Mouse (Mus musculus): ENCODE data around the gene Sectm1a. TPM values are rescaled to one million over a fixed set of nuclear protein-coding genes. Genes with fewer than 3 reads are reported as not detected.

Gene Sectm1a
- not detected for polyA plus RNA-seq (2014; fragmentation: Illumina TruSeq; extraction: RNeasy Lipid Tissue Mini Kit (QIAGEN cat#74804); ENCODE audit: low read depth, low replicate concordance)

DNA sequence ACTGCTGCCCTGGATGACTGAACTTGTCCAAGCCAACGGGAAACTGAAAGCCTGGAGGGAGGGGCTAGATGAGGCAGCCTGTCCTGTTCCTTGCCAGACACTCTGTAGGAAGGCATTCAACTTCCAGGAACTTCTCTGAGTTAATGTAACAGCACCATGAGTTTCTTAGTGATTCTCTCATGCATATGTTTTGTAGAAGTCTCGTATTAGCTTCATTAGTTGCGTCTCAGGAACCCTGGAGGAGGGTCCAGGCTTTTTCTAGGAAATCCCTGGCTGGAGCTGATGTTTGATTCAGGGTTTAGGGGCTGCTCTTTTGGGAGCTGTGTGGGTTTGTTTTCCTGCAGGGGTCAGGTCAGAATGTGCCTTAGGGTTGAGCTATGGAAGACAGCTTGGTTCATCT is at the start of gene Sectm1a:
Sectm1a (minus strand) TSS at position 101 of the 400 bp plus-strand sequence.

DNA sequence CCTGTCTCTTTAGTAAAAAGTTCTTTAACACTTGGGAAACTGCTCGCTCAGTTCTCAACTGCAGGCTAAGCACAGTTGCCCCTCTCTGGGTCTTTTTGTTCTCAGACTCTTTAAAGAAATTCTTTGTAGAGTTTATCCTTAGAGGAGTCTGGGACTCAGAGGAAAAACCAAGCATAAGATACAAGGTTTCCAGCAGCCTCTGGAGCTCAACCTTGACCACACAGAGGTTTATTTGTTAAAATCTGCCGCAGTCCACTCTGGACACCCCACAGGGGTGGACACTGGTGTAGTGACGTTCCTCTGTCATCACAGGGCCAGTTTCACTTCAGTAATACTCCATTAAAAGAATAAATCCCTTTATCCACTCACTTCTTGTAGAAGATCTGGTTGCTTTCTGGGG is 37.6 kb upstream of the Sectm1a start, which contains the start of gene Tex19.2:
Tex19.2 (minus strand) TSS at position 101 of the 400 bp plus-strand sequence.

DNA sequence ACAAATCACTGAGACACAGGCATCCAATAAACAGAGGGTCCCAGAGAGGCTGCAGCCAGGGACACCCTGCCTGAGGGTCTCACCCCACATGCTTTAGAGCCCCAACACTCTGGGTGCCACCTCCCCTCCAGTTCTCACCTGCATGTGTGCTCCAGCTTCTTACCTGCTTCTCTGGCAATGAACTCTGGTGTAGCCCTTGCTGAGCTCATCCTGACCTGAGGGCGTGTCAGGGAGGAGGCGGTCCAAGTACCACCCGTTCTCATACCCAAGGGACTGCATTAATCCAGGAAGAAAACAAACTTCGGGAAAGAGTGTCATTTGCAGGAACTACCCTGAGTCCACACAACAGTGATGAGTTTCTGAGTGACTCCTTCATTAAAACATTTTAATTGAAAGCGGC is 17.6 kb downstream of the Sectm1a start, which contains the start of gene Sectm1b:
Sectm1b (minus strand) TSS at position 191 of the 400 bp plus-strand sequence.

DNA sequence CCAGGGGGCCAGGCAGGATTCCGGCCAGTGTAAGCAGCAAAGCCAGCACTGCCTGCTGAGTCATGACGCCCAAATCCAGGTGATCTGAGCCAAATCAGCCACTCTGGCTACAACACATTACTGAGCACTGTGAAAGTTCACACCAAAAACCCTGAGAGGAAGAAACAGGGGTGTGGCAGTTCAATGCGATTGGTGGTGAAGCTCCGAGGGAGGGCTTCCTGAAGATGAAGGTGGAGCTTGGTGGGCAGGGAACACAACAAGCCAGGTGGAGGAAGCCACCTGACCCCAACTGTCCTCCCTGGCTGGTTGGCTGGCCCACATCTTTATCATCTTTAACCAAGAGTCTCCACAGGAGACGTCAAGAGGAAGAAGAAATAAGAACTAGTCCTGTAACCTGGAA is 41.7 kb downstream of the Sectm1a start, which contains the start of gene Cd7:
Cd7 (minus strand) TSS at position 117 of the 400 bp plus-strand sequence.

Other genes with a start within 250 kb of the Sectm1a start
- gene Ccdc57, start 148.3 kb downstream of the Sectm1a start, polyA plus RNA-seq (2014; fragmentation: Illumina TruSeq; extraction: RNeasy Lipid Tissue Mini Kit (QIAGEN cat#74804); ENCODE audit: low read depth, low replicate concordance) = 1.6 TPM
- 1.8 TPM for gene Slc16a3, start 132.7 kb downstream of the Sectm1a start, polyA plus RNA-seq (2014; fragmentation: Illumina TruSeq; extraction: RNeasy Lipid Tissue Mini Kit (QIAGEN cat#74804); ENCODE audit: low read depth, low replicate concordance)
- 49.3 TPM for gene Csnk1d, start 89.9 kb downstream of the Sectm1a start, polyA plus RNA-seq (2014; fragmentation: Illumina TruSeq; extraction: RNeasy Lipid Tissue Mini Kit (QIAGEN cat#74804); ENCODE audit: low read depth, low replicate concordance)
- gene Cd7, start 41.8 kb downstream of the Sectm1a start, polyA plus RNA-seq (2014; fragmentation: Illumina TruSeq; extraction: RNeasy Lipid Tissue Mini Kit (QIAGEN cat#74804); ENCODE audit: low read depth, low replicate concordance) = 0.99 TPM
- 0.42 TPM for gene Sectm1b, start 17.7 kb downstream of the Sectm1a start, polyA plus RNA-seq (2014; fragmentation: Illumina TruSeq; extraction: RNeasy Lipid Tissue Mini Kit (QIAGEN cat#74804); ENCODE audit: low read depth, low replicate concordance)
- gene Tex19.2, start 37.5 kb upstream of the Sectm1a start, polyA plus RNA-seq (2014; fragmentation: Illumina TruSeq; extraction: RNeasy Lipid Tissue Mini Kit (QIAGEN cat#74804); ENCODE audit: low read depth, low replicate concordance) = not detected
- not detected for gene Tex19.1, start 64.9 kb upstream of the Sectm1a start, polyA plus RNA-seq (2014; fragmentation: Illumina TruSeq; extraction: RNeasy Lipid Tissue Mini Kit (QIAGEN cat#74804); ENCODE audit: low read depth, low replicate concordance)
- gene Uts2r, start 79.1 kb upstream of the Sectm1a start, polyA plus RNA-seq (2014; fragmentation: Illumina TruSeq; extraction: RNeasy Lipid Tissue Mini Kit (QIAGEN cat#74804); ENCODE audit: low read depth, low replicate concordance) = 0.79 TPM
- gene Hexdc, start 123.2 kb upstream of the Sectm1a start, polyA plus RNA-seq (2014; fragmentation: Illumina TruSeq; extraction: RNeasy Lipid Tissue Mini Kit (QIAGEN cat#74804); ENCODE audit: low read depth, low replicate concordance) = 11.8 TPM
- 21.4 TPM for gene Ogfod3, start 123.5 kb upstream of the Sectm1a start, polyA plus RNA-seq (2014; fragmentation: Illumina TruSeq; extraction: RNeasy Lipid Tissue Mini Kit (QIAGEN cat#74804); ENCODE audit: low read depth, low replicate concordance)
- gene Cybc1, start 148.1 kb upstream of the Sectm1a start, polyA plus RNA-seq (2014; fragmentation: Illumina TruSeq; extraction: RNeasy Lipid Tissue Mini Kit (QIAGEN cat#74804); ENCODE audit: low read depth, low replicate concordance) = 13.7 TPM
- gene Narf, start 156.0 kb upstream of the Sectm1a start, polyA plus RNA-seq (2014; fragmentation: Illumina TruSeq; extraction: RNeasy Lipid Tissue Mini Kit (QIAGEN cat#74804); ENCODE audit: low read depth, low replicate concordance) = 54.9 TPM
- gene Foxk2, start 178.8 kb upstream of the Sectm1a start, polyA plus RNA-seq (2014; fragmentation: Illumina TruSeq; extraction: RNeasy Lipid Tissue Mini Kit (QIAGEN cat#74804); ENCODE audit: low read depth, low replicate concordance) = 16.7 TPM

Data from heart, adult 10 weeks (tissue).